Mouse (Mus musculus) hindbrain, embryonic 11.5 days (tissue): ENCODE data around the gene S1pr3. TPM values are rescaled to one million over a fixed set of nuclear protein-coding genes. Genes with fewer than 3 reads are reported as not detected.
A peak's percentile ranks its signal among the peaks of the same experiment; 100 is the strongest.

ENCODE experiments used
- ATAC-seq: fragments of 200-750 bp; cut with Nextera tagmentation; 2 replicates; pipeline ENCODE4 v1.8.0; 2017; ENCODE audit warnings: mild to moderate bottlenecking, moderate TSS enrichment, moderate library complexity; ENCODE audit not compliant: low FRiP score
- DNase-seq: peaks from one replicate; pipeline ENCODE4 v3.0.0-alpha.2; 2015; ENCODE audit warnings: low spot score
- H3K27ac ChIP-seq: fragments of 300-500 bp; sonication (generic); 2 replicates; pipeline ENCODE4 v1.5.1; 2014; ENCODE audit warnings: mild to moderate bottlenecking, low read depth, low read length
- H3K27me3 ChIP-seq: fragments of 300-500 bp; sonication (generic); 2 replicates; pipeline ENCODE4 v1.6.1; 2014; ENCODE audit warnings: mild to moderate bottlenecking, low read length, moderate library complexity, mixed read lengths; ENCODE audit not compliant: control insufficient read depth, insufficient read depth
- H3K36me3 ChIP-seq: fragments of 300-500 bp; sonication (generic); 2 replicates; pipeline ENCODE4 v1.6.1; 2014; ENCODE audit warnings: mild to moderate bottlenecking, low read length, moderate library complexity, mixed read lengths; ENCODE audit not compliant: control insufficient read depth, insufficient read depth
- H3K4me1 ChIP-seq: fragments of 300-500 bp; sonication (generic); replicated peaks from 2 replicates; pipeline ENCODE4 v1.6.1; 2014; ENCODE audit warnings: low read length, mixed read lengths; ENCODE audit not compliant: control insufficient read depth, insufficient read depth
- H3K4me2 ChIP-seq: fragments of 300-500 bp; sonication (generic); replicated peaks from 2 replicates; pipeline ENCODE4 v1.6.1; 2014; ENCODE audit warnings: mild to moderate bottlenecking, low read depth, low read length
- H3K4me3 ChIP-seq: fragments of 300-500 bp; sonication (generic); 2 replicates; pipeline ENCODE4 v1.5.1; 2014; ENCODE audit warnings: low read depth, low read length
- H3K9ac ChIP-seq: fragments of 300-500 bp; sonication (generic); 2 replicates; pipeline ENCODE4 v1.6.1; 2014; ENCODE audit warnings: low read depth, low read length
- H3K9me3 ChIP-seq: fragments of 300-500 bp; sonication (generic); 2 replicates; pipeline ENCODE4 v1.6.1; 2016; ENCODE audit warnings: low read length; ENCODE audit not compliant: control insufficient read depth
- WGBS: fragments of 180-500 bp; shearing (Covaris S2); extraction: QIAGEN DNeasy Blood & Tissue Kit; methylation state at CpG from one replicate; pipeline ENCODE4 v1.1.7; 2014; 5-methylcytosine and 5-hydroxymethylcytosine counted together
- polyA plus RNA-seq: library from polyadenylated mRNA; unstranded; fragments of >200 nt; fragmentation: Nextera tagmentation; extraction: Ambion mirVana; gene quantifications from 2 replicates; pipeline ENCODE4 v1.2.1, GENCODE M21; 2014

The S1pr3 gene
- polyA plus RNA-seq, 1 experiment from 2014 or later = 46.8 TPM

- no peak for ATAC-seq
Observed at GRCm38 (mm10) chr13:51399562-51399961, 8.9 kb upstream of the S1pr3 start.

DNA sequence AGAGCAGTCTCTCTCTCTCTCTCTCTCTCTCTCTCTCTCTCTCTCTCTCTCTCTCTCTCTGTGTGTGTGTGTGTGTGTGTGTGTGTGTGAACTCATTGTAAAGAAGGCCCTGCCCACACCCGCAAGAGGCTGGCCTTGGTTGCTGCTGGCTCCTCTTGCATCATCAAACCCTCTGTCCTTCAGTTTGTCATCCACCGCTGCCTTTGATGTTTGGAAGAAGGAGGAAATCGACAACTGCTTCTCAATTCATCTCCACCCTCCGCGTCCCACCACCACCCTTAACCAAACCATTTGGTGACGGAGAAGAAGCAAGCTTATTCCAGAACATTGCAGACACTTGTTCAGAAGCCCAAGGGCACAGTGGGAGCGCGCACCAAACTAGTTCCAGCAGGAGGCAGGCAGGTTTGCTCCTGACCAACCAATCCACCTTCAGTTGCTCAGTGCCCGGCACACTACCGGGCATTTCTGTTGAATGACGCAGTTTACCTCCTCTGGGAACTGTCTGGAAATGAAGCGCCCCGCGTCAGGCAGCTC, 8.2 kb upstream of the S1pr3 start:
- H3K27ac ChIP-seq = no peak overlapping the region

More at GRCm38 (mm10) chr13:51399562-51399961, 8.9 kb upstream of the S1pr3 start:
- no peak overlapping the region for H3K4me2 ChIP-seq
- no peak for DNase-seq
- no peak overlapping the region for H3K9ac ChIP-seq
- 92% methylated on average over 3 of the region's 3 CpGs for WGBS
- no peaks in the 10 kb centered on the region for H3K4me1 ChIP-seq
- no peak overlapping the region for H3K27ac ChIP-seq
- no peaks in the 10 kb centered on the region for H3K36me3 ChIP-seq
- no peak overlapping the region for H3K4me3 ChIP-seq
- H3K9me3 ChIP-seq = no peaks in the 10 kb centered on the region
- no peaks in the 10 kb centered on the region for H3K27me3 ChIP-seq

DNA sequence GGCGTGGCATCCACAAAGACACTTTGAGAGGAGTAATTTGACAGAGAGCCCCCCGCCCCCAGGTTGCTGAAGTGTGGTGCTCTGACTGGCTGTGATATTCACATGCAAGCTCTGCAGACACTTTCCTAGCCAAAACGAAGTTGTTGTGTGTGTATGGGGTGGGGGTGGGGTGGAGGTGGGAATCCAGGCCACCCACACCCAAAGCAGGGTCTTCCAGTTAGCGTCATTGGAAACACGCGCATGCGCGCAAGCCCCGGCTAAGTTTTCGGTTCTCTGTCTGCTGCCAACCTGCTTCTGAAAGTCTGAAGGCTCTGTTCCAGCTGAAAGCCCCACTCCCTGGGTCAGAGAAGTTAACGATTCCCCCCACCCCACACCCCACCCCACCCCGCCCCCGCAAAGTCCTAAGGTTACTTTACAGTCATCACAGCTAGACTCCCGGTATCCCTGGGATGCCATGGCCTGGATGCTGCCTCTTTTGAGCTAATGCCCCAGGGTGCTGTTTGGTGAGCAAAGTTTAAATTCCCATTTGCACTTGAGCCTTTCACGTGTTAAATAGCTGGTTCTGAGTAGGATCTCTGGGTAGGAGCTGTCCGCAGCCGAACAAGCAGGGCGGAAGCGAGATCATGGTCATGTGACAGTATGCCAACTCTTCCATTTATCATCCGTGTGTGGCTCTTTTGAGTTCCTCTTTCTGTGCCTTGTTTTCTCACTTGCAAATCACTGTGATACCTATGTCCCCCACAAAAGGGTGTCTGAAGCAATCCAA, 7.5 kb upstream of the S1pr3 start:
- ATAC-seq = peak; percentile 72
- H3K9ac ChIP-seq = peak overlapping the region; percentile 11; the same call in 1 of the 2 replicates
- DNase-seq = peak; percentile 79
- 13% methylated on average over 20 of the region's 20 CpGs for WGBS
- H3K27ac ChIP-seq = no peak overlapping the region
- H3K27me3 ChIP-seq = no peaks in the 10 kb centered on the region
- H3K36me3 ChIP-seq = no peaks in the 10 kb centered on the region
- peak overlapping the region; percentile 33 for H3K4me3 ChIP-seq
- H3K4me2 ChIP-seq = peak overlapping the region; percentile 45
- no peaks in the 10 kb centered on the region for H3K9me3 ChIP-seq
- H3K4me1 ChIP-seq = no peaks in the 10 kb centered on the region

More for the DNA sequence above, 8.2 kb upstream of the S1pr3 start:
- Histone ChIP-seq H3K9me3 (no peaks in the 10 kb centered on the region), H3K9ac (0 out of 2 replicates have a peak overlapping the region, but pooled peaks have one; percentile 11), H3K27me3 (no peaks in the 10 kb centered on the region), H3K4me1 (no peaks in the 10 kb centered on the region), H3K4me3 (peak overlapping the region; percentile 33; the same call in 1 of the 2 replicates), H3K36me3 (no peaks in the 10 kb centered on the region), H3K4me2 (peak overlapping the region; percentile 45)
- ATAC-seq (no peak; the same call in 1 of the 2 replicates), DNase-seq (peak; percentile 39)
- WGBS = 29% methylated on average over 14 of the region's 14 CpGs

DNA sequence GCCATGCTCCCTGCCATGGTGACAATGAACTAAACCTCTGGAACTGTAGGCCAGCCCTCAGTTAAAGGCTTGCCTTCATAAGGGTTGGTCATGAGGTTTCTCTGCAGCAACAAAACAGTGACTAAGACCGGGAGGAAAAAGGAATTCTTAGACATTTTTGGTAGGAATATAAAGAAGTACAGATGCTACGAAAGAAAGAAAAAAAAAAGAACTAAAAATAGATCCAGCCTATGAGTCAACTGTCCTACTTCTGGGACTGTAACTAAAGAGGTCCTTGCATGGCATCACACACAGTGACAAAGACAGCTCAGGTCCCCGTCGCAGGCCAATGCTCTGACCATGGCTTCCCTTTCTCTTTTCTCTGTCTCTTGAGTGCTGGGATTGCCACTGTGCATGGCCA, 3.9 kb upstream of the S1pr3 start:
- Histone ChIP-seq H3K4me3 (no peak overlapping the region), H3K27ac (no peak overlapping the region), H3K9me3 (no peaks in the 10 kb centered on the region), H3K4me1 (peaks cover 10% of the 10 kb centered on the region; the same call in 1 of the 2 replicates), H3K36me3 (no peaks in the 10 kb centered on the region), H3K27me3 (peaks cover 9% of the 10 kb centered on the region), H3K4me2 (no peak overlapping the region), H3K9ac (no peak overlapping the region)
- DNase-seq (no peak), ATAC-seq (no peak)
- WGBS = 96% methylated on average over 4 of the region's 4 CpGs

GRCm38 (mm10) chr13:51405731-51406320, 2.6 kb upstream of the S1pr3 start:
- Histone ChIP-seq H3K9ac (no peak overlapping the region), H3K36me3 (no peaks in the 10 kb centered on the region), H3K9me3 (no peaks in the 10 kb centered on the region), H3K27ac (no peak overlapping the region), H3K4me3 (no peak overlapping the region), H3K4me2 (no peak overlapping the region), H3K4me1 (peaks cover 10% of the 10 kb centered on the region; the same call in 1 of the 2 replicates), H3K27me3 (peaks cover 9% of the 10 kb centered on the region)
- no peak for DNase-seq
- WGBS = 93% methylated on average over 13 of the region's 13 CpGs
- no peak for ATAC-seq

DNA sequence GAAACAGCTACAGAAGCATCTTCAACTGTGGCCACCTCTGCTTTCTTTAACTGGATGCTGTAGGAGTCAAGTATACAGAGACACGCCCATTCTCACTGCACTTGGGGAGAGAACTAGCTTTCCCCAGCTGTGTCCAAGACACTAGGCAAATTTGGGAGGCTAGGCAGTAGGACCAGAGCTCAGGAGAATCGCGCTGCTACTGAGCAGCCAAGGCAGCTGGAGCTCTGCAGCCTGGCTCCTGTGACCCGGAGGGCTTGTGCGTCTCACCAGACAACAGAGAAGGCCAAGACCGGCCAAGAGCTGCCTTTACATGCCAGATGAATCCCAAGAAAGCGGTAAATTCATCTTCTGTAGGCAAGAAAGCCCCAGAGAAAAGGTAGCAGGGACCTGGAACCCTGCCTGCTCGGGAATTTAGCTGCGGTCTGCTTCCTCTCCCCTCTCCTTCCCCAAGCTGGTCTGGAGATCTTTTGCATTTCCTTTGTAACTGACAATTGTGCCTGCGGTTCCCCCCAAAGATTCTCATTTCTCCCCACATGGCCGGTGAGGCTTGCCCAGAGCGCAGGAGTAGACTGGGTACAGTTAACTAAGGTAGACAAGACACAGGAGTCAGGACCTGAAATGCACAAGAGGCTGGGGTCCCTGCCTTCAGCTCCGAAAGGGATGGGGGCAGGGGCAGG, 760 bp upstream of the S1pr3 start:
- H3K9ac ChIP-seq = no peak overlapping the region
- H3K4me3 ChIP-seq = no peak overlapping the region
- 19% methylated on average over 13 of the region's 13 CpGs for WGBS
- no peak overlapping the region for H3K27ac ChIP-seq
- DNase-seq = no peak
- no peaks in the 10 kb centered on the region for H3K36me3 ChIP-seq
- peaks cover 10% of the 10 kb centered on the region; the same call in 1 of the 2 replicates for H3K4me1 ChIP-seq
- H3K9me3 ChIP-seq = no peaks in the 10 kb centered on the region
- H3K27me3 ChIP-seq = peaks cover 9% of the 10 kb centered on the region
- no peak; the same call in 1 of the 2 replicates for ATAC-seq
- 0 out of 2 replicates have a peak overlapping the region, but pooled peaks have one; percentile 47 for H3K4me2 ChIP-seq

- Histone ChIP-seq H3K4me2 (0 out of 2 replicates have a peak overlapping the region, but pooled peaks have one; percentile 11), H3K27ac (no peak overlapping the region), H3K27me3 (peaks cover 9% of the 10 kb centered on the region), H3K36me3 (no peaks in the 10 kb centered on the region), H3K9me3 (no peaks in the 10 kb centered on the region), H3K9ac (no peak overlapping the region), H3K4me1 (peaks cover 10% of the 10 kb centered on the region; the same call in 1 of the 2 replicates), H3K4me3 (no peak overlapping the region; the same call in 1 of the 2 replicates)
- ATAC-seq (no peak), DNase-seq (no peak)
- 78% methylated on average over 6 of the region's 6 CpGs for WGBS
Observed at GRCm38 (mm10) chr13:51409936-51410481, 1.6 kb downstream of the S1pr3 start.

GRCm38 (mm10) chr13:51411243-51411642, 2.8 kb downstream of the S1pr3 start:
- no peak for ATAC-seq
- H3K27me3 ChIP-seq = peaks cover 9% of the 10 kb centered on the region

More at GRCm38 (mm10) chr13:51411243-51411642, 2.8 kb downstream of the S1pr3 start:
- Histone ChIP-seq H3K9ac (no peak overlapping the region; the same call in 1 of the 2 replicates), H3K4me3 (no peak overlapping the region), H3K27ac (no peak overlapping the region), H3K36me3 (no peaks in the 10 kb centered on the region), H3K4me1 (peaks cover 10% of the 10 kb centered on the region; the same call in 1 of the 2 replicates), H3K9me3 (no peaks in the 10 kb centered on the region), H3K4me2 (peak overlapping the region; percentile 2)
- 76% methylated on average over 9 of the region's 9 CpGs for WGBS
- DNase-seq = no peak
